Mouse (Mus musculus) myocyte (in vitro differentiated cells): Measurements from ENCODE around the gene Cop1. TPM values are rescaled to one million over a fixed set of nuclear protein-coding genes. Genes with fewer than 3 reads are reported as not detected.
A peak's percentile ranks its signal among the peaks of the same experiment; 100 is the strongest.
"Not testable (repeated sequence)": the region's sequence is repeated elsewhere in the genome, so short reads cannot be mapped to it uniquely, and the experiment has no call there.

Experiments
- H3K27me3 ChIP-seq: one replicate; pipeline ENCODE4 v1.6.1; 2011; ENCODE audit not compliant: control insufficient read depth, insufficient read depth, insufficient read length
- H3K36me3 ChIP-seq: one replicate; pipeline ENCODE4 v1.6.1; 2011; ENCODE audit not compliant: control insufficient read depth, insufficient read depth
- H3K4me2 ChIP-seq: one replicate; pipeline ENCODE4 v1.6.1; 2011; ENCODE audit warnings: low read depth, control low read depth
- H3K4me3 ChIP-seq: one replicate; pipeline ENCODE4 v1.5.1; 2011; ENCODE audit warnings: mild to moderate bottlenecking, control low read depth, moderate library complexity
- H3K79me2 ChIP-seq: one replicate; pipeline ENCODE4 v1.6.1; 2011; ENCODE audit not compliant: control insufficient read depth, insufficient read depth
- H3ac ChIP-seq: one replicate; pipeline ENCODE4 v1.6.1; 2011; ENCODE audit not compliant: control insufficient read depth, insufficient read length
- CEBPB ChIP-seq: IDR thresholded peaks from 2 replicates; pipeline ENCODE4 v1.6.1; 2011; ENCODE audit warnings: mild to moderate bottlenecking, moderate library complexity; ENCODE audit not compliant: poor library complexity, insufficient read depth, severe bottlenecking
- E2F4 ChIP-seq: IDR thresholded peaks from one replicate; pipeline ENCODE4 v1.6.1; 2011; ENCODE audit warnings: mild to moderate bottlenecking, control low read depth, moderate library complexity; ENCODE audit not compliant: insufficient read depth
- MAX ChIP-seq: IDR thresholded peaks from one replicate; pipeline ENCODE4 v1.6.1; 2011; ENCODE audit warnings: low read depth, mild to moderate bottlenecking, control low read depth
- MYOD1 ChIP-seq, 3 experiments: IDR thresholded peaks; one replicate each; pipeline ENCODE4 v1.6.1; 2011; ENCODE audit warnings: control low read depth in 2 of 3, low read depth in 2 of 3, mild to moderate bottlenecking in 2 of 3, moderate library complexity in 1 of 3; ENCODE audit not compliant: insufficient read length in 2 of 3, control insufficient read depth in 1 of 3
- MYOG ChIP-seq, 3 experiments: IDR thresholded peaks; one replicate each; pipeline ENCODE4 v1.6.1; 2011; ENCODE audit warnings: control low read depth in 2 of 3, low read depth in 2 of 3, mild to moderate bottlenecking in 2 of 3; ENCODE audit not compliant: insufficient read length in 2 of 3, control insufficient read depth in 1 of 3, insufficient read depth in 1 of 3
- POLR2A ChIP-seq: IDR thresholded peaks from one replicate; pipeline ENCODE4 v1.6.1; 2011; ENCODE audit warnings: low read depth, mild to moderate bottlenecking, control low read depth, moderate library complexity; ENCODE audit not compliant: insufficient read length
- POLR2AphosphoS2 ChIP-seq: IDR thresholded peaks from one replicate; pipeline ENCODE4 v1.6.1; 2011; ENCODE audit warnings: low read depth, control low read depth; ENCODE audit not compliant: insufficient read length
- REST ChIP-seq: IDR thresholded peaks from one replicate; pipeline ENCODE4 v1.6.1; 2011; ENCODE audit warnings: mild to moderate bottlenecking, control low read depth, moderate library complexity; ENCODE audit not compliant: insufficient read depth, insufficient read length
- SRF ChIP-seq: IDR thresholded peaks from one replicate; pipeline ENCODE4 v1.6.1; 2011; ENCODE audit warnings: low read depth; ENCODE audit not compliant: control insufficient read depth, insufficient read length
- TCF12 ChIP-seq: IDR thresholded peaks from one replicate; pipeline ENCODE4 v1.6.1; 2011; ENCODE audit warnings: mild to moderate bottlenecking, control low read depth; ENCODE audit not compliant: poor library complexity, insufficient read depth, severe bottlenecking
- TCF3 ChIP-seq: IDR thresholded peaks from one replicate; pipeline ENCODE4 v1.6.1; 2011; ENCODE audit warnings: low read depth, control low read depth; ENCODE audit not compliant: insufficient read length
- USF1 ChIP-seq: IDR thresholded peaks from one replicate; pipeline ENCODE4 v1.6.1; 2011; ENCODE audit warnings: low read depth, mild to moderate bottlenecking, control low read depth, moderate library complexity
- polyA plus RNA-seq: library from polyadenylated mRNA; unstranded; fragments of >200 nt; fragmentation: generic; extraction: Trizol; gene quantifications from one replicate; pipeline ENCODE4 v1.2.1, GENCODE M21; 2012; ENCODE audit warnings: missing spikeins

Cop1 gene
- 63.6 TPM for polyA plus RNA-seq

GRCm38 (mm10) chr1:159231781-159232571, at the start of gene Cop1:
Cop1 (plus strand) TSS chr1:159232320.
- Histone ChIP-seq H3K4me2 (peak within 1 kb of the TSS; percentile 82), H3ac (peak within 1 kb of the TSS; percentile 92), H3K4me3 (peak within 1 kb of the TSS; percentile 46), H3K79me2 (peaks cover 45% of the 10 kb centered on the region)
- not testable (repeated sequence) for H3K36me3 ChIP-seq, H3K27me3 ChIP-seq
- TF ChIP-seq MYOG (IDR thresholded peaks at IDR 0.05; ENCODE audit: control insufficient read depth in 1 of 3, insufficient read depth in 1 of 3, insufficient read length in 2 of 3, low read depth in 2 of 3) (peak in 1 of 3 experiments; percentile 56), MYOD1 (IDR thresholded peaks at IDR 0.05; ENCODE audit: control insufficient read depth in 1 of 3, insufficient read length in 2 of 3, low read depth in 2 of 3) (peak in 1 of 3 experiments; percentile 37), POLR2A (peak; percentile 79)

- H3K27me3 ChIP-seq: no peaks in the 10 kb centered on the region
- H3ac ChIP-seq: no peak overlapping the region
- H3K36me3 ChIP-seq: no peaks in the 10 kb centered on the region
- no peak overlapping the region for H3K4me3 ChIP-seq
- H3K79me2 ChIP-seq: no peaks in the 10 kb centered on the region
- H3K4me2 ChIP-seq: no peak overlapping the region
- TF ChIP-seq POLR2A: no peak
- no peak for TF ChIP-seq SRF
- TF ChIP-seq USF1: no peak
- no peak for TF ChIP-seq POLR2AphosphoS2
- TF ChIP-seq E2F4: no peak
- no peak for TF ChIP-seq TCF12
Measured at GRCm38 (mm10) chr1:159186741-159187140, 45.4 kb upstream of the Cop1 start.

GRCm38 (mm10) chr1:159198603-159199002, 33.5 kb upstream of the Cop1 start:
- Histone ChIP-seq H3K36me3 (no peaks in the 10 kb centered on the region), H3K4me3 (no peak overlapping the region), H3K4me2 (no peak overlapping the region), H3ac (no peak overlapping the region), H3K79me2 (no peaks in the 10 kb centered on the region), H3K27me3 (no peaks in the 10 kb centered on the region)
- TF ChIP-seq REST: no peak
- TF ChIP-seq E2F4: no peak
- no peak for TF ChIP-seq CEBPB
- no peak for TF ChIP-seq MAX
- TF ChIP-seq TCF12: no peak

- Histone ChIP-seq H3K36me3 (no peaks in the 10 kb centered on the region), H3K79me2 (no peaks in the 10 kb centered on the region), H3ac (no peak overlapping the region), H3K4me2 (no peak overlapping the region), H3K4me3 (no peak overlapping the region), H3K27me3 (no peaks in the 10 kb centered on the region)
- no peak for TF ChIP-seq POLR2AphosphoS2
- no peak for TF ChIP-seq SRF
- TF ChIP-seq E2F4: no peak
- TF ChIP-seq TCF3: no peak
- TF ChIP-seq REST: no peak
- no peak for TF ChIP-seq MAX
- TF ChIP-seq MYOD1 (IDR thresholded peaks at IDR 0.05; ENCODE audit: control insufficient read depth in 1 of 3, insufficient read length in 2 of 3, low read depth in 2 of 3): no peak
- TF ChIP-seq POLR2A: no peak
- TF ChIP-seq CEBPB: no peak
- TF ChIP-seq USF1: no peak
- no peak for TF ChIP-seq MYOG (IDR thresholded peaks at IDR 0.05; ENCODE audit: control insufficient read depth in 1 of 3, insufficient read depth in 1 of 3, insufficient read length in 2 of 3, low read depth in 2 of 3)
- TF ChIP-seq TCF12: no peak
Measured at GRCm38 (mm10) chr1:159199606-159200005, 32.5 kb upstream of the Cop1 start.

- H3K27me3 ChIP-seq: no peaks in the 10 kb centered on the region
- H3K79me2 ChIP-seq: no peaks in the 10 kb centered on the region
- H3K4me2 ChIP-seq: no peak overlapping the region
- no peaks in the 10 kb centered on the region for H3K36me3 ChIP-seq
- no peak for TF ChIP-seq SRF
- no peak for TF ChIP-seq POLR2AphosphoS2
- TF ChIP-seq TCF3: no peak
- TF ChIP-seq MYOG (IDR thresholded peaks at IDR 0.05; ENCODE audit: control insufficient read depth in 1 of 3, insufficient read depth in 1 of 3, insufficient read length in 2 of 3, low read depth in 2 of 3): no peak
- TF ChIP-seq TCF12: no peak
- no peak overlapping the region for H3ac ChIP-seq
- no peak overlapping the region for H3K4me3 ChIP-seq
Measured at GRCm38 (mm10) chr1:159201220-159201619, 30.9 kb upstream of the Cop1 start.
